In the genomic region with DNA sequence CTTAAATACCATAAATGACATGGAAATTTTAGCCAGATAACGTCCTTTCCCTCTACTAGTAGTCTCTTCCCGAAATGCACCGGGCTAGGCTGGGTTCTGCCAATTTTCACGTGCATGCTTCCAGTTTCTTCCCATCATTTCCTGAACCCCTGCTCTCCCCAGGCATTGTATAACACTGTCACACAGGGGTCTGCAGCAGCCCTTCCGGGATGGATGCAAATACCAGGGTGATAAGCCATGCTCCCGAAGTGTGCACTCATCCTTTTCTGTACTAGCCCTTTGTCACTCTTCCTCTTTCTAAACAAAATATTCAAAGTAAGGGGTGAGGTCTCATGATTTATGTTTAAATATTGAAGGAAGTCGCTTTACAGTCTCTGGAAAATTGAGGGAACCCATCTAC, we compare ENCODE assay signal across 8 mouse cellular contexts. TPM values are rescaled to one million over a fixed set of nuclear protein-coding genes. Genes with fewer than 3 reads are reported as not detected.
DNase-seq lines count a peak whose midpoint lies in the region; ATAC-seq and TF ChIP-seq lines count a peak whose summit lies in the region.

No protein-coding gene starts in this region.

- no peak for TF ChIP-seq CTCF in MEL (IDR thresholded peaks at IDR 0.05 in 2 of 3, conservative IDR thresholded peaks at IDR 0.05 in 1 of 3; ENCODE audit: control insufficient read depth in 1 of 3, insufficient read depth in 1 of 3, low read depth in 2 of 3, low read length in 3 of 3, poor library complexity in 1 of 3, severe bottlenecking in 1 of 3)

- H3K79me2 ChIP-seq in MEL (ENCODE audit: control insufficient read depth, insufficient read depth, low read length, poor library complexity) = peaks cover 16% of the 10 kb centered on the region

- H3K4me2 ChIP-seq in heart, embryonic 14.5 days (ENCODE audit: low read length) = peak overlapping the region; percentile 85
- H3K4me2 ChIP-seq in heart, embryonic 16.5 days (ENCODE audit: low read depth, low read length) = peak overlapping the region; percentile 92

- no peak for TF ChIP-seq POLR2A in MEL (IDR thresholded peaks at IDR 0.05; ENCODE audit: control insufficient read depth in 1 of 2, insufficient read depth in 1 of 2, low read depth in 1 of 2, low read length in 2 of 2, poor library complexity in 1 of 2)

- no peak for DNase-seq in heart, postnatal 4 days
- peak; percentile 50 for DNase-seq in MEL (ENCODE audit: low read depth, low spot score)
- DNase-seq in midbrain, embryonic 10.5 days (ENCODE audit: low spot score) = no peak
- no peak for DNase-seq in spleen, postnatal 4 days (ENCODE audit: low spot score in 2 of 2)
- DNase-seq in c-Kit-positive CD71-positive TER-119-positive erythroid progenitor cells, embryonic 14.5 days (ENCODE audit: low spot score) = no peak
- DNase-seq in cerebellum, postnatal 4 days (ENCODE audit: low spot score in 2 of 2) = no peak

- H3K4me1 ChIP-seq in heart, embryonic 14.5 days (ENCODE audit: control insufficient read depth in 2 of 2, insufficient read depth in 2 of 2, low read length in 2 of 2) = peaks cover 6 to 14% of the 10 kb centered on the region in 2 experiments
- peaks cover 9 to 14% of the 10 kb centered on the region in 2 experiments for H3K4me1 ChIP-seq in MEL (ENCODE audit: control insufficient read depth in 1 of 2, insufficient read depth in 2 of 2, low read length in 2 of 2)
- peaks cover 10% of the 10 kb centered on the region for H3K4me1 ChIP-seq in heart, embryonic 16.5 days (ENCODE audit: control insufficient read depth, insufficient read depth, low read length)
- H3K4me1 ChIP-seq in midbrain, embryonic 10.5 days = peaks cover 40% of the 10 kb centered on the region

- peak overlapping the region; percentile 75 to 91 for H3K4me3 ChIP-seq in heart, embryonic 14.5 days (ENCODE audit: control insufficient read depth in 1 of 2, insufficient read depth in 1 of 2, low read depth in 1 of 2, low read length in 2 of 2)
- peak overlapping the region; percentile 61 to 72 for H3K4me3 ChIP-seq in MEL (ENCODE audit: control insufficient read depth in 1 of 2, insufficient read depth in 1 of 2, low read depth in 2 of 2, low read length in 2 of 2)
- peak overlapping the region; percentile 80 for H3K4me3 ChIP-seq in heart, embryonic 16.5 days (ENCODE audit: low read length)
- peak overlapping the region; percentile 95 for H3K4me3 ChIP-seq in midbrain, embryonic 10.5 days

- no peak for TF ChIP-seq RAD21 in MEL (IDR thresholded peaks at IDR 0.05; ENCODE audit: low read depth, low read length)

- H3K36me3 ChIP-seq in heart, embryonic 14.5 days (ENCODE audit: control insufficient read depth, insufficient read depth, low read length) = no peaks in the 10 kb centered on the region
- peaks cover 0 to 16% of the 10 kb centered on the region in 2 experiments; a peak in 2 of 4 replicates for H3K36me3 ChIP-seq in MEL (ENCODE audit: control insufficient read depth in 1 of 2, insufficient read depth in 2 of 2, low read length in 2 of 2)
- H3K36me3 ChIP-seq in heart, embryonic 16.5 days (ENCODE audit: control insufficient read depth, insufficient read depth) = no peaks in the 10 kb centered on the region
- H3K36me3 ChIP-seq in midbrain, embryonic 10.5 days = peaks cover 12% of the 10 kb centered on the region

- WGBS in heart, embryonic 14.5 days = 52% methylated on average over 7 of the region's 7 CpGs
- 52% methylated on average over 7 of the region's 7 CpGs for WGBS in heart, embryonic 16.5 days
- WGBS in midbrain, embryonic 10.5 days = 64% methylated on average over 7 of the region's 7 CpGs

- 0 out of 4 replicates have a peak overlapping the region, but pooled peaks of 1 of the 2 experiments have one; percentile 84 for H3K27ac ChIP-seq in heart, embryonic 14.5 days (replicated peaks in 1 of 2; ENCODE audit: control insufficient read depth in 1 of 2, insufficient read depth in 1 of 2, low read depth in 2 of 2, low read length in 2 of 2)
- peak overlapping the region; percentile 71 for H3K27ac ChIP-seq in MEL (ENCODE audit: control insufficient read depth, low read depth, low read length)
- no peak overlapping the region for H3K27ac ChIP-seq in heart, embryonic 16.5 days (ENCODE audit: low read length)
- peak overlapping the region; percentile 100 for H3K27ac ChIP-seq in midbrain, embryonic 10.5 days (replicated peaks)

- no peak for ATAC-seq in heart, embryonic 14.5 days (ENCODE audit: insufficient number of reproducible peaks, insufficient read depth, low FRiP score, low read depth)
- ATAC-seq in heart, embryonic 16.5 days (replicated peaks; ENCODE audit: extremely low read depth, insufficient read depth, low FRiP score) = no peak

- peak overlapping the region; percentile 96 for H3K9ac ChIP-seq in heart, embryonic 14.5 days (ENCODE audit: low read length)
- peak overlapping the region; percentile 91 for H3K9ac ChIP-seq in MEL (ENCODE audit: control insufficient read depth, low read depth, low read length, poor library complexity, severe bottlenecking)
- H3K9ac ChIP-seq in heart, embryonic 16.5 days (ENCODE audit: low read length) = peak overlapping the region; percentile 88

- H3K9me3 ChIP-seq in heart, embryonic 14.5 days (ENCODE audit: control insufficient read depth, low read length) = no peaks in the 10 kb centered on the region
- H3K9me3 ChIP-seq in MEL (replicated peaks; ENCODE audit: insufficient read depth, low read length) = no peaks in the 10 kb centered on the region
- no peaks in the 10 kb centered on the region for H3K9me3 ChIP-seq in heart, embryonic 16.5 days (replicated peaks; ENCODE audit: control insufficient read depth, low read length)
- H3K9me3 ChIP-seq in midbrain, embryonic 10.5 days (replicated peaks) = no peaks in the 10 kb centered on the region

- TF ChIP-seq EP300 in MEL (IDR thresholded peaks at IDR 0.05; ENCODE audit: low read depth in 1 of 2, low read length in 2 of 2) = no peak

- no peaks in the 10 kb centered on the region for H3K27me3 ChIP-seq in heart, embryonic 14.5 days (ENCODE audit: control insufficient read depth, insufficient read depth, low read length)
- 0 out of 4 replicates have a peak, but pooled peaks cover 0 to 2% of the 10 kb centered on the region in 2 experiments for H3K27me3 ChIP-seq in MEL (ENCODE audit: control insufficient read depth in 1 of 2, insufficient read depth in 2 of 2, low read length in 2 of 2)
- no peaks in the 10 kb centered on the region for H3K27me3 ChIP-seq in heart, embryonic 16.5 days (ENCODE audit: control insufficient read depth, insufficient read depth, low read length)
- no peaks in the 10 kb centered on the region for H3K27me3 ChIP-seq in midbrain, embryonic 10.5 days (ENCODE audit: low read depth, poor library complexity, severe bottlenecking)

TF ChIP-seq in MEL, 35 proteins besides CTCF, POLR2A, EP300 and RAD21:
- no peak for TF ChIP-seq USF1 (IDR thresholded peaks at IDR 0.05; ENCODE audit: low read depth, low read length)
- TF ChIP-seq SIN3A (IDR thresholded peaks at IDR 0.05; ENCODE audit: low read length) = peak; percentile 17; the same call in 1 of the 2 replicates
- peak; percentile 54; the same call in 1 of the 2 replicates for TF ChIP-seq ELF1 (IDR thresholded peaks at IDR 0.05; ENCODE audit: low read depth, low read length)
- TF ChIP-seq NELFE (IDR thresholded peaks at IDR 0.05; ENCODE audit: low read depth, low read length) = peak; percentile 27; the same call in 1 of the 2 replicates
- TF ChIP-seq ZMIZ1 (IDR thresholded peaks at IDR 0.05; ENCODE audit: low read depth, low read length) = peak; percentile 33; the same call in 1 of the 2 replicates
- peak; percentile 30; the same call in 1 of the 2 replicates for TF ChIP-seq BHLHE40 (IDR thresholded peaks at IDR 0.05; ENCODE audit: borderline replicate concordance, low read depth, low read length)
- no peak for TF ChIP-seq UBTF (IDR thresholded peaks at IDR 0.05; ENCODE audit: borderline replicate concordance, insufficient read depth, low read depth, low read length)

RNA-seq across cellular contexts. Expression of gene Ccnj, which starts 0.9 kb away (rescaled TPM):
- 5.4 and 5.7 TPM in 2 replicates for polyA plus RNA-seq in heart, embryonic 14.5 days (2014; fragmentation: Nextera tagmentation; extraction: Ambion mirVana)
- 1 to 10 TPM; 7.4 to 7.5 TPM for total RNA-seq in heart, postnatal 4 days (2021)
- total RNA-seq in MEL (2012; rRNA removed) = 7.1 and 8.5 TPM in 2 replicates
- 10 to 100 TPM in 1 of 2 experiments, not detected in 1; 10.7 TPM for polyA plus RNA-seq in MEL (2012; ENCODE audit: insufficient read depth in 1 of 2, insufficient read length in 2 of 2, low read depth in 1 of 2, low replicate concordance in 2 of 2, missing spikeins in 1 of 2)
- polyA plus RNA-seq in heart, embryonic 16.5 days (2015; fragmentation: Nextera tagmentation; extraction: Ambion mirVana) = 6.3 and 6.6 TPM in 2 replicates
- polyA plus RNA-seq in midbrain, embryonic 10.5 days (2016; fragmentation: Nextera tagmentation; extraction: Ambion mirVana) = 38.6 and 39.9 TPM in 2 replicates
